13 mouse cellular contexts compared by ENCODE assay signal in genomic region chr17:28781290-28782045, GRCm38 (mm10). TPM values are rescaled to one million over a fixed set of nuclear protein-coding genes. Genes with fewer than 3 reads are reported as not detected.
A peak's percentile ranks its signal among the peaks of the same experiment; 100 is the strongest.
DNase-seq lines count a peak whose midpoint lies in the region; ATAC-seq and TF ChIP-seq lines count a peak whose summit lies in the region.
"Had no signal": no experiment of that assay in that cellular context is flagged by ENCODE, and none has a peak within 500 bp of the region (broad histone marks: within the 10 kb centered on the region; RNA-seq: fewer than 3 reads in every experiment).

No protein-coding gene starts in this region.

- no peak overlapping the region for H3K27ac ChIP-seq in midbrain, embryonic 16.5 days (ENCODE audit: low read length)
- H3K27ac ChIP-seq in midbrain, postnatal 0 days (ENCODE audit: low read depth, low read length), result no peak overlapping the region
- 0 out of 2 replicates have a peak overlapping the region, but pooled peaks have one; percentile 12 for H3K27ac ChIP-seq in heart, embryonic 15.5 days
- H3K27ac ChIP-seq in midbrain, embryonic 14.5 days (replicated peaks; ENCODE audit: low read depth, low read length), result no peak overlapping the region
- H3K27ac ChIP-seq: layer of hippocampus, adult 2 months had no signal

- no peak overlapping the region for H3K4me3 ChIP-seq in midbrain, embryonic 16.5 days (ENCODE audit: low read depth, low read length)
- no peak overlapping the region for H3K4me3 ChIP-seq in midbrain, postnatal 0 days (ENCODE audit: low read depth, low read length)
- no peak overlapping the region for H3K4me3 ChIP-seq in heart, embryonic 15.5 days
- no peak overlapping the region for H3K4me3 ChIP-seq in midbrain, embryonic 14.5 days (replicated peaks; ENCODE audit: low read depth, low read length)
- H3K4me3 ChIP-seq: layer of hippocampus, adult 2 months had no signal

- H3K36me3 ChIP-seq in midbrain, embryonic 16.5 days (ENCODE audit: control insufficient read depth, insufficient read depth, low read length), result no peaks in the 10 kb centered on the region
- no peaks in the 10 kb centered on the region for H3K36me3 ChIP-seq in midbrain, postnatal 0 days (ENCODE audit: insufficient read depth, low read length)
- no peaks in the 10 kb centered on the region for H3K36me3 ChIP-seq in heart, embryonic 15.5 days
- H3K36me3 ChIP-seq in midbrain, embryonic 14.5 days (ENCODE audit: control insufficient read depth, insufficient read depth, low read length), result no peaks in the 10 kb centered on the region

- no peak for TF ChIP-seq CTCF in midbrain, postnatal 0 days (IDR thresholded peaks at IDR 0.05)

- H3K27me3 ChIP-seq in midbrain, embryonic 16.5 days (ENCODE audit: control insufficient read depth, insufficient read depth, low read depth, low read length), result no peaks in the 10 kb centered on the region
- H3K27me3 ChIP-seq in midbrain, postnatal 0 days (ENCODE audit: insufficient read depth, low read length), result no peaks in the 10 kb centered on the region
- H3K27me3 ChIP-seq in heart, embryonic 15.5 days, result no peaks in the 10 kb centered on the region
- no peaks in the 10 kb centered on the region for H3K27me3 ChIP-seq in midbrain, embryonic 14.5 days (ENCODE audit: control insufficient read depth, insufficient read depth, low read length)

- H3K9ac ChIP-seq in midbrain, embryonic 16.5 days (ENCODE audit: low read depth, low read length), result peak overlapping the region; percentile 14; the same call in 1 of the 2 replicates
- H3K9ac ChIP-seq in midbrain, postnatal 0 days (replicated peaks; ENCODE audit: low read length, poor library complexity, severe bottlenecking), result no peak overlapping the region
- no peak overlapping the region for H3K9ac ChIP-seq in heart, embryonic 15.5 days
- H3K9ac ChIP-seq in midbrain, embryonic 14.5 days (replicated peaks; ENCODE audit: low read length), result no peak overlapping the region

- H3K4me1 ChIP-seq in midbrain, embryonic 16.5 days (ENCODE audit: control insufficient read depth, insufficient read depth, low read length), result no peaks in the 10 kb centered on the region
- no peaks in the 10 kb centered on the region for H3K4me1 ChIP-seq in midbrain, postnatal 0 days (ENCODE audit: insufficient read depth, low read length)
- H3K4me1 ChIP-seq in heart, embryonic 15.5 days (replicated peaks), result peaks cover 9% of the 10 kb centered on the region
- H3K4me1 ChIP-seq in midbrain, embryonic 14.5 days (ENCODE audit: control insufficient read depth, insufficient read depth, low read length), result no peaks in the 10 kb centered on the region

- no peak overlapping the region for H3K4me2 ChIP-seq in midbrain, embryonic 16.5 days (ENCODE audit: low read length)
- no peak overlapping the region for H3K4me2 ChIP-seq in midbrain, postnatal 0 days (ENCODE audit: low read depth, low read length, poor library complexity, severe bottlenecking)
- no peak overlapping the region for H3K4me2 ChIP-seq in heart, embryonic 15.5 days
- no peak overlapping the region for H3K4me2 ChIP-seq in midbrain, embryonic 14.5 days (ENCODE audit: low read length)

- 47% methylated on average over 9 of the region's 9 CpGs for WGBS in midbrain, embryonic 16.5 days
- WGBS in midbrain, postnatal 0 days, result 51% methylated on average over 9 of the region's 9 CpGs
- 47% methylated on average over 9 of the region's 9 CpGs for WGBS in heart, embryonic 15.5 days
- 54% methylated on average over 9 of the region's 9 CpGs for WGBS in midbrain, embryonic 14.5 days

- no peak for ATAC-seq in midbrain, embryonic 16.5 days
- ATAC-seq in midbrain, postnatal 0 days (ENCODE audit: low FRiP score), result no peak
- ATAC-seq in heart, embryonic 15.5 days (replicated peaks; ENCODE audit: insufficient number of reproducible peaks, insufficient read depth, low FRiP score, low read depth), result 0 out of 2 replicates have a peak, but pooled peaks have one; percentile 47
- ATAC-seq in midbrain, embryonic 14.5 days (ENCODE audit: low FRiP score, low TSS enrichment), result no peak

- peak; percentile 91 for DNase-seq in heart, adult 11 months
- DNase-seq in heart, adult 8-10 months (ENCODE audit: low spot score), result no peak
- DNase-seq in midbrain, postnatal 0 days (ENCODE audit: low spot score), result no peak
- peak; percentile 86 for DNase-seq in testis, postnatal 14 days (ENCODE audit: low spot score)
- DNase-seq in urinary bladder, postnatal 10 days (ENCODE audit: low spot score), result no peak
- DNase-seq in midbrain, embryonic 14.5 days, result no peak
- DNase-seq: B cell, adult 2 months; cerebellum, adult 18-20 months; lung, postnatal 14 days had no signal

- no peaks in the 10 kb centered on the region for H3K9me3 ChIP-seq in midbrain, embryonic 16.5 days (replicated peaks; ENCODE audit: control insufficient read depth, low read length, poor library complexity, severe bottlenecking)
- no peaks in the 10 kb centered on the region for H3K9me3 ChIP-seq in midbrain, postnatal 0 days (ENCODE audit: low read length)
- H3K9me3 ChIP-seq in heart, embryonic 15.5 days (replicated peaks), result no peaks in the 10 kb centered on the region
- no peaks in the 10 kb centered on the region for H3K9me3 ChIP-seq in midbrain, embryonic 14.5 days (ENCODE audit: control insufficient read depth, low read length)

RNA-seq across cellular contexts. Expression of gene Mapk13, which starts 12.4 kb away (rescaled TPM):
- total RNA-seq in heart, adult 8-10 months (2022), result under 1 TPM in 2 of 4 experiments, not detected in 2; 0.16 to 0.83 TPM
- polyA plus RNA-seq in midbrain, embryonic 16.5 days (2015; fragmentation: Nextera tagmentation; extraction: Ambion mirVana), result 0.82 and 0.85 TPM in 2 replicates
- total RNA-seq in midbrain, postnatal 0 days (2014; rRNA removed), result 0.66 and 1.5 TPM in 2 replicates
- polyA plus RNA-seq in midbrain, postnatal 0 days (2015; fragmentation: Nextera tagmentation; extraction: Ambion mirVana), result 1.0 and 1.1 TPM in 2 replicates
- 3.6 and 8.6 TPM in 2 replicates for polyA plus RNA-seq in heart, embryonic 15.5 days (2015; fragmentation: Nextera tagmentation; extraction: Ambion mirVana)
- polyA plus RNA-seq in midbrain, embryonic 14.5 days (2014; fragmentation: Nextera tagmentation; extraction: Ambion mirVana), result 0.19 and 0.61 TPM in 2 replicates

RNA-seq across cellular contexts. Expression of gene Brpf3, which starts 19.4 kb away (rescaled TPM):
- 10 to 100 TPM in 3 of 4 experiments, 1 to 10 TPM in 1; 8.5 to 15.3 (median 14.6) TPM for total RNA-seq in heart, adult 8-10 months (2022)
- 5.3 and 8.5 TPM in 2 replicates for polyA plus RNA-seq in midbrain, embryonic 16.5 days (2015; fragmentation: Nextera tagmentation; extraction: Ambion mirVana)
- 14.9 and 21.5 TPM in 2 replicates for total RNA-seq in midbrain, postnatal 0 days (2014; rRNA removed)
- 3.5 and 4.9 TPM in 2 replicates for polyA plus RNA-seq in midbrain, postnatal 0 days (2015; fragmentation: Nextera tagmentation; extraction: Ambion mirVana)
- polyA plus RNA-seq in heart, embryonic 15.5 days (2015; fragmentation: Nextera tagmentation; extraction: Ambion mirVana), result 5.2 and 11.1 TPM in 2 replicates
- 4.7 and 8.2 TPM in 2 replicates for polyA plus RNA-seq in midbrain, embryonic 14.5 days (2014; fragmentation: Nextera tagmentation; extraction: Ambion mirVana)

RNA-seq across cellular contexts. Expression of gene AC170998.1, which starts 55.6 kb away (rescaled TPM):
- 1 to 10 TPM in 2 of 4 experiments, under 1 TPM in 1, not detected in 1; 0.46 to 1.5 (median 1.1) TPM for total RNA-seq in heart, adult 8-10 months (2022)
- polyA plus RNA-seq in midbrain, embryonic 16.5 days (2015; fragmentation: Nextera tagmentation; extraction: Ambion mirVana), result 2.3 and 3.2 TPM in 2 replicates
- total RNA-seq in midbrain, postnatal 0 days (2014; rRNA removed), result 2.7 and 4.2 TPM in 2 replicates
- polyA plus RNA-seq in midbrain, postnatal 0 days (2015; fragmentation: Nextera tagmentation; extraction: Ambion mirVana), result 1.8 and 3.2 TPM in 2 replicates
- 1.6 and 2.0 TPM in 2 replicates for polyA plus RNA-seq in heart, embryonic 15.5 days (2015; fragmentation: Nextera tagmentation; extraction: Ambion mirVana)
- 2.1 TPM in 2 replicates for polyA plus RNA-seq in midbrain, embryonic 14.5 days (2014; fragmentation: Nextera tagmentation; extraction: Ambion mirVana)
- total RNA-seq: monocyte, adult 5-6 weeks had no signal

Comparison
In these comparisons a context has a peak if more than half of its experiments do, and no peak if none do; other contexts are left out.
1. DNase-seq: peak in heart, adult 11 months (single experiment) and testis, postnatal 14 days (single experiment); none in heart, adult 8-10 months (single experiment), midbrain, postnatal 0 days (single experiment), urinary bladder, postnatal 10 days (single experiment) and midbrain, embryonic 14.5 days (single experiment).